Mouse (Mus musculus): ENCODE data around the gene Cltc. TPM values are rescaled to one million over a fixed set of nuclear protein-coding genes. Genes with fewer than 3 reads are reported as not detected.
A peak's percentile ranks its signal among the peaks of the same experiment; 100 is the strongest.

Gene Cltc
- polyA plus RNA-seq, 1 experiment from 2014 or later, result 64.5 TPM

- H3K4me3 ChIP-seq (ENCODE audit: low read depth, low read length), result peak overlapping the region; percentile 74
- ATAC-seq (ENCODE audit: low FRiP score, low TSS enrichment) (no peak), DNase-seq (ENCODE audit: low spot score) (no peak)
- H3K4me1 ChIP-seq (replicated peaks; ENCODE audit: control insufficient read depth, insufficient read depth), result no peaks in the 10 kb centered on the region
- peak overlapping the region; percentile 95 for H3K27ac ChIP-seq (replicated peaks)
- H3K9me3 ChIP-seq (ENCODE audit: control insufficient read depth, low read length), result no peaks in the 10 kb centered on the region
- H3K9ac ChIP-seq (ENCODE audit: low read length), result peak overlapping the region; percentile 62
- H3K36me3 ChIP-seq (ENCODE audit: control insufficient read depth, insufficient read depth, low read length), result no peaks in the 10 kb centered on the region; the same call in 1 of the 2 replicates
- no peak for TF ChIP-seq CTCF (IDR thresholded peaks at IDR 0.05; ENCODE audit: low read depth)
- TF ChIP-seq EP300 (optimal IDR thresholded peaks at IDR 0.05), result peak; percentile 1
- no peaks in the 10 kb centered on the region for H3K27me3 ChIP-seq (ENCODE audit: control insufficient read depth, insufficient read depth, low read length)
- WGBS, result 3% methylated on average over 20 of the region's 20 CpGs
- peak overlapping the region; percentile 65 for H3K4me2 ChIP-seq (replicated peaks; ENCODE audit: low read depth)
Observed at GRCm38 (mm10) chr11:86684126-86685012, 73.0 kb downstream of the Cltc start.

GRCm38 (mm10) chr11:86683395-86684125 is 73.8 kb downstream of the Cltc start, which contains the start of the genes Vmp1 and Ptrh2:
Gene Vmp1, minus strand, starts transcription at chr11:86683836.
Gene Ptrh2, plus strand, starts transcription at chr11:86683985.
- H3K36me3 ChIP-seq (ENCODE audit: control insufficient read depth, insufficient read depth, low read length), result no peaks in the 10 kb centered on the region
- peak within 1 kb of the TSS; percentile 95 for H3K27ac ChIP-seq (replicated peaks)
- peak within 1 kb of the TSS; percentile 89 for H3K9ac ChIP-seq (ENCODE audit: low read length)
- H3K9me3 ChIP-seq (ENCODE audit: control insufficient read depth, low read length), result no peaks in the 10 kb centered on the region
- ATAC-seq (ENCODE audit: low FRiP score, low TSS enrichment) (peak; percentile 94), DNase-seq (ENCODE audit: low spot score) (peak; percentile 98)
- peak within 1 kb of the TSS; percentile 74 for H3K4me3 ChIP-seq (ENCODE audit: low read depth, low read length)
- peak within 1 kb of the TSS; percentile 67 for H3K4me2 ChIP-seq (replicated peaks; ENCODE audit: low read depth)
- WGBS, result under 1% methylated on average over 55 of the region's 56 CpGs
- TF ChIP-seq CTCF (IDR thresholded peaks at IDR 0.05; ENCODE audit: low read depth), result no peak
- TF ChIP-seq EP300 (optimal IDR thresholded peaks at IDR 0.05), result peak; percentile 95
- no peaks in the 10 kb centered on the region for H3K27me3 ChIP-seq (ENCODE audit: control insufficient read depth, insufficient read depth, low read length)
- H3K4me1 ChIP-seq (replicated peaks; ENCODE audit: control insufficient read depth, insufficient read depth), result no peaks in the 10 kb centered on the region

GRCm38 (mm10) chr11:86682861-86683260 is 74.5 kb downstream of the Cltc start:
- ATAC-seq (ENCODE audit: low FRiP score, low TSS enrichment), result no peak
- peak overlapping the region; percentile 67 for H3K4me2 ChIP-seq (replicated peaks; ENCODE audit: low read depth)
- peak overlapping the region; percentile 89 for H3K9ac ChIP-seq (ENCODE audit: low read length)
- 22% methylated on average over 7 of the region's 7 CpGs for whole genome bisulfite sequencing
- no peaks in the 10 kb centered on the region for H3K27me3 ChIP-seq (ENCODE audit: control insufficient read depth, insufficient read depth, low read length)
- DNase-seq (ENCODE audit: low spot score), result no peak
- H3K9me3 ChIP-seq (ENCODE audit: control insufficient read depth, low read length), result no peaks in the 10 kb centered on the region
- TF ChIP-seq EP300 (optimal IDR thresholded peaks at IDR 0.05) (no peak), CTCF (IDR thresholded peaks at IDR 0.05; ENCODE audit: low read depth) (no peak)
- H3K4me3 ChIP-seq (ENCODE audit: low read depth, low read length), result peak overlapping the region; percentile 74
- no peaks in the 10 kb centered on the region for H3K36me3 ChIP-seq (ENCODE audit: control insufficient read depth, insufficient read depth, low read length)
- no peak overlapping the region for H3K27ac ChIP-seq (replicated peaks)
- H3K4me1 ChIP-seq (replicated peaks; ENCODE audit: control insufficient read depth, insufficient read depth), result no peaks in the 10 kb centered on the region

- no peaks in the 10 kb centered on the region for H3K36me3 ChIP-seq (ENCODE audit: control insufficient read depth, insufficient read depth, low read length)
- TF ChIP-seq CTCF (IDR thresholded peaks at IDR 0.05; ENCODE audit: low read depth) (no peak), EP300 (optimal IDR thresholded peaks at IDR 0.05) (no peak)
- ATAC-seq (ENCODE audit: low FRiP score, low TSS enrichment), result no peak
- H3K4me1 ChIP-seq (replicated peaks; ENCODE audit: control insufficient read depth, insufficient read depth), result no peaks in the 10 kb centered on the region
- no peaks in the 10 kb centered on the region for H3K27me3 ChIP-seq (ENCODE audit: control insufficient read depth, insufficient read depth, low read length)
- DNase-seq (ENCODE audit: low spot score), result no peak
- H3K9ac ChIP-seq (ENCODE audit: low read length), result no peak overlapping the region
- 72% methylated on average over 3 of the region's 3 CpGs for WGBS
- no peak overlapping the region for H3K27ac ChIP-seq (replicated peaks)
- no peak overlapping the region for H3K4me2 ChIP-seq (replicated peaks; ENCODE audit: low read depth)
- no peaks in the 10 kb centered on the region for H3K9me3 ChIP-seq (ENCODE audit: control insufficient read depth, low read length)
- no peak overlapping the region for H3K4me3 ChIP-seq (ENCODE audit: low read depth, low read length)
Observed at GRCm38 (mm10) chr11:86681423-86681822, 75.9 kb downstream of the Cltc start.

GRCm38 (mm10) chr11:86680729-86681128 is 76.6 kb downstream of the Cltc start:
- Histone ChIP-seq H3K4me2 (replicated peaks; ENCODE audit: low read depth) (no peak overlapping the region), H3K4me1 (replicated peaks; ENCODE audit: control insufficient read depth, insufficient read depth) (no peaks in the 10 kb centered on the region), H3K27ac (replicated peaks) (no peak overlapping the region), H3K9ac (ENCODE audit: low read length) (no peak overlapping the region), H3K27me3 (ENCODE audit: control insufficient read depth, insufficient read depth, low read length) (no peaks in the 10 kb centered on the region), H3K4me3 (ENCODE audit: low read depth, low read length) (no peak overlapping the region), H3K9me3 (ENCODE audit: control insufficient read depth, low read length) (no peaks in the 10 kb centered on the region), H3K36me3 (ENCODE audit: control insufficient read depth, insufficient read depth, low read length) (no peaks in the 10 kb centered on the region)
- TF ChIP-seq EP300 (optimal IDR thresholded peaks at IDR 0.05) (no peak), CTCF (IDR thresholded peaks at IDR 0.05; ENCODE audit: low read depth) (no peak)
- WGBS, result 90% methylated on average over 3 of the region's 3 CpGs
- DNase-seq (ENCODE audit: low spot score), result no peak
- no peak for ATAC-seq (ENCODE audit: low FRiP score, low TSS enrichment)

Measured in stomach, postnatal 0 days (tissue).